Mouse (Mus musculus) ES-Bruce4 (cell line): ENCODE results near the gene Samsn1.

Source experiments
- CTCF ChIP-seq: IDR thresholded peaks from one replicate; pipeline ENCODE4 v1.8.1; 2011; ENCODE audit warnings: low read depth, low read length
- POLR2A ChIP-seq: IDR thresholded peaks from one replicate; pipeline ENCODE4 v1.8.1; 2011; ENCODE audit warnings: low read length; ENCODE audit not compliant: insufficient read depth

DNA sequence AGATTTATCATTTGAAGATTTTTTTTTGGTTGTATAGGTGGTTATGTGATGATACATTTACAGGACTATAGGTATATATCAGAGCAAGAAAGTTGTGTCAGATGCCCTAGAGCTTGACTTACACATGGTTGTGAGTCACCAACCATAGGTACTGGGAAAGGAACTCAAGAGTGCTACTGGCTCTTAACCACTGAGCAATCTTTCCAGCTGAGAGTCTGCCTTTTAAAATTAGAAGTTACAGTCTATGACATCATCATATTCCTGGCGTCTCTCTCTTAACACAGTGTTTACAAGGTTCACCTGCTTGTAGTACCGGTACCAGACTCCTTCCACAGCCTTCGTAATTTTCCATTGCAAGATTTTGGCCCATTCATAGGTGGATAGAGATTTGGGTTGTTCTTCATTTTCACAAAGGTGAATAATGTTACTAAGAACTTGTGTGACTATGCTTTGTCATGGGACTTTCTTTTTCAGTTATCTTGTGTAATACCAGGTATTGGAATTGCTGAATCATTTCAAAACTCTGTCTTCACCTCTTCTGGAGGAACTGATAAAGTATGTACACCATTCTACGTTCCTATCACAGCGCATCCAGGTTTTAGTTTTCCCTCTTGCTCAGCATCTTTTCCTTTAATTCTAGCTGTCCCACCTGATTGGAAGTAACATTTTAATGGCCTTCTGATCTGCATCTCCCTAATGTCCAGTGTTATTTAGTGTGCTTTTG, 184.2 kb downstream of the Samsn1 start:
- no peak for TF ChIP-seq CTCF
- TF ChIP-seq POLR2A: no peak
